Mouse (Mus musculus) limb, embryonic 15.5 days (tissue): ENCODE data around the gene Ncan. TPM values are rescaled to one million over a fixed set of nuclear protein-coding genes. Genes with fewer than 3 reads are reported as not detected.

Experiments
- ATAC-seq: fragments of 200-750 bp; cut with Nextera tagmentation; 2 replicates; pipeline ENCODE4 v1.8.0; 2017; ENCODE audit warnings: low read depth, moderate TSS enrichment; ENCODE audit not compliant: insufficient number of reproducible peaks, low FRiP score, low TSS enrichment
- H3K27ac ChIP-seq: fragments of 300-500 bp; sonication (generic); 2 replicates; pipeline ENCODE4 v1.5.1; 2015; ENCODE audit warnings: moderate library complexity, mild to moderate bottlenecking, inconsistent platforms
- H3K27me3 ChIP-seq: fragments of 300-500 bp; sonication (generic); 2 replicates; pipeline ENCODE4 v1.6.1; 2015; ENCODE audit warnings: inconsistent platforms
- H3K36me3 ChIP-seq: fragments of 300-500 bp; sonication (generic); 2 replicates; pipeline ENCODE4 v1.6.1; 2015; ENCODE audit warnings: inconsistent platforms
- H3K4me1 ChIP-seq: fragments of 300-500 bp; sonication (generic); 2 replicates; pipeline ENCODE4 v1.6.1; 2015; ENCODE audit warnings: inconsistent platforms
- H3K4me2 ChIP-seq: fragments of 300-500 bp; sonication (generic); 2 replicates; pipeline ENCODE4 v1.6.1; 2015; ENCODE audit warnings: mild to moderate bottlenecking, inconsistent platforms
- H3K4me3 ChIP-seq: fragments of 300-500 bp; sonication (generic); 2 replicates; pipeline ENCODE4 v1.5.1; 2015; ENCODE audit warnings: mild to moderate bottlenecking, inconsistent platforms
- H3K9ac ChIP-seq: fragments of 300-500 bp; sonication (generic); 2 replicates; pipeline ENCODE4 v1.6.1; 2015; ENCODE audit warnings: inconsistent platforms
- H3K9me3 ChIP-seq: fragments of 300-500 bp; sonication (generic); 2 replicates; pipeline ENCODE4 v1.6.1; 2016; ENCODE audit warnings: inconsistent platforms
- WGBS: fragments of 180-500 bp; shearing (Covaris S2); methylation state at CpG from one replicate; pipeline ENCODE4 v1.1.7; 2015; 5-methylcytosine and 5-hydroxymethylcytosine counted together
- polyA plus RNA-seq: library from polyadenylated mRNA; unstranded; fragments of >200 nt; fragmentation: Nextera tagmentation; extraction: Ambion mirVana; gene quantifications from 2 replicates; pipeline ENCODE4 v1.2.1, GENCODE M21; 2015

Gene Ncan
- polyA plus RNA-seq = 0.35 and 0.50 TPM in 2 replicates

DNA sequence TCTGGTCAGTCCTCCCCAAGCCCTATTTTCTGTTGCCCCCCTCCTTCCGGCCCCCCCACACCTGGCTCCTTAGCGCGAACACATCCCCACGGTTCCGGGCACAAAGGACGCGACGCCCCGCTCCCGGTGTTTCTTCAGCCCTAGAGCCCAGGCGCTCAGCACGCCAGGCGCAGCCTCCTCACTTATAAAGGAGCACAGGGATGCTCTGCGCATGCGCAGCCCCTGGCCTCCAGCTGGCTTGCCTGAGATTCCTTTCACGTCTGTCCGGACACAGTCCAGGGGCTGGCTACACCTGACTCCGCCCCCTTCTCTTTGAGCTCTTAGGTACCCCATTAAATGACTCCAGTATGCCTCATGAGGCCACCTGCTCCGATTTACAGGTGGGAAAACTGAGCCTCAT is at the start of gene Ncan:
Gene Ncan (minus strand): TSS at position 207 of the 400 bp plus-strand sequence.
- WGBS = 1% methylated on average over 19 of the region's 19 CpGs
- peak within 1 kb of the TSS; percentile 7; the same call in 1 of the 2 replicates for H3K4me3 ChIP-seq
- peaks cover 6% of the 10 kb centered on the region for H3K4me1 ChIP-seq
- H3K9ac ChIP-seq = no peak within 1 kb of the TSS
- H3K36me3 ChIP-seq = no peaks in the 10 kb centered on the region
- H3K27me3 ChIP-seq = peaks cover 57% of the 10 kb centered on the region
- H3K9me3 ChIP-seq = no peaks in the 10 kb centered on the region
- peak within 1 kb of the TSS; percentile 37 for H3K4me2 ChIP-seq
- H3K27ac ChIP-seq = no peak within 1 kb of the TSS
- ATAC-seq = peak; percentile 42; the same call in 1 of the 2 replicates

DNA sequence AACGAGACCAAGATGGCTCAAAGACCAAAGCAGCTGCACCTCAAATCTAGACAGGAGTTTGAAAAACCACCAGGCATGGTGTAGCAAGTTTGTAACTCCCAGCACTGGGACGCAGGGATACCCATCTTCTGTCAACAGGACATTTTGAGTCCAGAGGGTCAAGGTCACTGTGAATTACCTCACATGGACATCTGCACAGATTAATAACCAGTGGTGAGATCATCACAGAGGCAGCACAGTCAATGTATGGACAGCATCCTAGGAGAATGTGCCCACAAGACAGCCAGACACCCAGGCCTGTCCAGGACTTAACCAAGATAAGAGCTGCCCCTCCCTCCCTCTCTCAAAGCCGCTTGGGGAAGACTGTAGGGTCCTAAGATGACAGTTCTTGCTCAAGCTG is 49.4 kb upstream of the Ncan start:
- Histone ChIP-seq H3K4me1 (peaks cover 31% of the 10 kb centered on the region), H3K27ac (no peak overlapping the region), H3K9me3 (no peaks in the 10 kb centered on the region), H3K9ac (no peak overlapping the region), H3K4me3 (no peak overlapping the region), H3K4me2 (no peak overlapping the region), H3K27me3 (peaks cover 14% of the 10 kb centered on the region), H3K36me3 (peaks cover 4% of the 10 kb centered on the region; the same call in 1 of the 2 replicates)
- 82% methylated on average over 3 of the region's 3 CpGs for WGBS
- no peak for ATAC-seq

DNA sequence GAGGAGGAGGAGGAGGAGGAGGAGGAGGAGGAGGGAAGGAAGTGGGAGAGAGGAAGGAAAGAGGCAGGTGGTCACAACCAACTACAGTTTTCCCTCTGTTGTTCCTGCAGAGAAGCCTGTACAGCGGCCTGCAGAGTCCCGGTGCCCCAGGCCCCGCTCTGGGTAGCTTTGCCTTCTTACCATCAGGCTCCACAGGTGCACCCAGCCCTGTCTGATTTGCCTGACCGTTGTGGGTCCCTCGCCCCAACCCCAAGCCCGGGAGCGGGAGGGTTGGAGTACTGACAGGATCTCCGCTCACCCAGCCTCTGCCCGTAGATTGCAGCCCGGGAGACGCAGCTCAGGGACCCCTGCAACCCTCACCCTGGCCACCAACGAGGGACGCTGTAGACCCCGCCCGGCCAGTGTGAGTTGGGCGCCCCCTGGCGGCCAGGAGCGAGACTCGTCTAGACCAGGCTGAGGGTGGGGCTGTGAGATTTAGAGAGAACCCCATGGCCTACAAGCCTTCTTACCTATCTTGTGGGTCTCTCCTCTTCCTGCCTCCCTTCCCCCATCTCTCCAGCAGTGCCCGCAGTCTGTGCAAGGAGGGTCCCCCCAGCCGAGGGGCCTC is 45.9 kb upstream of the Ncan start:
- no peak overlapping the region for H3K27ac ChIP-seq
- H3K4me2 ChIP-seq = peak overlapping the region; percentile 51
- H3K36me3 ChIP-seq = no peaks in the 10 kb centered on the region
- peak overlapping the region; percentile 25 for H3K4me3 ChIP-seq
- 3% methylated on average over 21 of the region's 21 CpGs for WGBS
- peak; percentile 70; the same call in 1 of the 2 replicates for ATAC-seq
- peaks cover 10% of the 10 kb centered on the region; the same call in 1 of the 2 replicates for H3K4me1 ChIP-seq
- H3K27me3 ChIP-seq = peaks cover 23% of the 10 kb centered on the region
- H3K9me3 ChIP-seq = no peaks in the 10 kb centered on the region
- no peak overlapping the region for H3K9ac ChIP-seq

DNA sequence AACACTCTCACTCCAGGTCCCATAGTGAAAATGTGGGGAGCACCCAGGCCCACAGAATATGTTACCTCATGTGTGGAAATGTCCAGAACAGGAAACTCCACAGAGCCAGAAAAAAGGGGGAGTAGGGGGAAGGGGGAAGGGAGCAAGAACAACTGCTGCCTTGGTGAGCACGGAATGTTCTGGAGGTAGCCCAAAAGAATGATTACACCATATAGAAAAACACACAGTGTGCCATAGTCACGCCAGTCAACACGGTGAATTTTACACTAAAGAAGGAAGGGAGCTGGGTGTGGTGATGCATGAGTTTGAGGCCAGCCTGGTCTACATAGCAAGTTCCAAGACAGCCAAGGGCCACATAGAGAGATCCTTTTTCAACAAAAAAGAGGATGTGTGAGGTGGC is 42.6 kb upstream of the Ncan start:
- ATAC-seq = no peak
- peaks cover 23% of the 10 kb centered on the region for H3K27me3 ChIP-seq
- H3K4me2 ChIP-seq = no peak overlapping the region
- no peaks in the 10 kb centered on the region for H3K9me3 ChIP-seq
- H3K4me1 ChIP-seq = peaks cover 13% of the 10 kb centered on the region
- WGBS = 70% methylated on average over 3 of the region's 3 CpGs
- H3K4me3 ChIP-seq = no peak overlapping the region
- no peak overlapping the region for H3K9ac ChIP-seq
- H3K36me3 ChIP-seq = no peaks in the 10 kb centered on the region
- H3K27ac ChIP-seq = no peak overlapping the region

DNA sequence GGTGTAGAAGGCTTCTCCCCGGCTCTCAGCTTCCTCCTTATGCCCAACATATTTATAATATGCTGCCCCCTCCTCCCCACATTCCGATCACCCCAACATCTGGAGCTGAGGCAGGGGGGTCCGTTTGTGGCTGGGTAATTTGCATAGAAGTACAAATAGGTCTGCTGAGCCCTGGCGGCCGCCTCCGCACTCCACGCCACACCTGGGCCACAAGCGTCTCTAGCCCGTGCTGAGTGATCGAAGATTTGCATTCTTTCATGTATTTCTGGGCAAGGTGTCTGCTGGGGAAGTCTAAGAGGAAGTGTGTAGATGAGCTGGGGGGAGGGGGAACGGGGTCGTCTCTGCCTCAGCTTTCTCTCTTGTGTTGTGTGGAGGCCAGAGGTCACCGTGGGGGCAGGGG is 39.3 kb upstream of the Ncan start:
- no peak overlapping the region for H3K27ac ChIP-seq
- WGBS = 64% methylated on average over 13 of the region's 13 CpGs
- H3K4me2 ChIP-seq = no peak overlapping the region

DNA sequence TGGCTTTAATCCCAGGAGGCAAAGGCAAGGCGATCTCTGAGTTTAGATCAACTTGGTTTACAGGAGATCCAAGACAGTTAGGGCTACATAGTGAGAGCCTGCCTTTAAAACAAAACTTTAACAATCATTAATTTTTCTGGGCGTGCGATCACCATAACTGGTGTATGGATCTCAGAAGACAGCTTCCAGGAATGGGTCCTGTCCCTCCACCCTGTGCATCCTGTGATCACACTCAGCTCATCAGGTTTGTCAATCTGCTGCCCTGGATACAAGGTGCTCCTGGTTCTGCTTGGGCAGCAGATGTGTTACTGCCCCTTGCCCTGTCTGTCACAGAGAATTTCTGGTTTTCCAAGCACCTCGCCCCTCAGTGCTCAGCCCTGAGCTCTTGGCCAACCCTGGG is 38.5 kb upstream of the Ncan start:
- no peak overlapping the region for H3K4me2 ChIP-seq
- no peaks in the 10 kb centered on the region for H3K9me3 ChIP-seq
- no peak for ATAC-seq
- H3K27me3 ChIP-seq = peaks cover 5% of the 10 kb centered on the region; the same call in 1 of the 2 replicates
- no peak overlapping the region for H3K4me3 ChIP-seq
- 79% methylated on average over 4 of the region's 4 CpGs for WGBS
- H3K36me3 ChIP-seq = no peaks in the 10 kb centered on the region
- no peak overlapping the region for H3K27ac ChIP-seq
- peaks cover 14% of the 10 kb centered on the region for H3K4me1 ChIP-seq
- no peak overlapping the region for H3K9ac ChIP-seq

More for the DNA sequence above, 39.3 kb upstream of the Ncan start:
- Histone ChIP-seq H3K9me3 (no peaks in the 10 kb centered on the region), H3K27me3 (peaks cover 8% of the 10 kb centered on the region), H3K36me3 (no peaks in the 10 kb centered on the region), H3K4me1 (peaks cover 14% of the 10 kb centered on the region), H3K9ac (no peak overlapping the region), H3K4me3 (no peak overlapping the region)
- no peak for ATAC-seq

DNA sequence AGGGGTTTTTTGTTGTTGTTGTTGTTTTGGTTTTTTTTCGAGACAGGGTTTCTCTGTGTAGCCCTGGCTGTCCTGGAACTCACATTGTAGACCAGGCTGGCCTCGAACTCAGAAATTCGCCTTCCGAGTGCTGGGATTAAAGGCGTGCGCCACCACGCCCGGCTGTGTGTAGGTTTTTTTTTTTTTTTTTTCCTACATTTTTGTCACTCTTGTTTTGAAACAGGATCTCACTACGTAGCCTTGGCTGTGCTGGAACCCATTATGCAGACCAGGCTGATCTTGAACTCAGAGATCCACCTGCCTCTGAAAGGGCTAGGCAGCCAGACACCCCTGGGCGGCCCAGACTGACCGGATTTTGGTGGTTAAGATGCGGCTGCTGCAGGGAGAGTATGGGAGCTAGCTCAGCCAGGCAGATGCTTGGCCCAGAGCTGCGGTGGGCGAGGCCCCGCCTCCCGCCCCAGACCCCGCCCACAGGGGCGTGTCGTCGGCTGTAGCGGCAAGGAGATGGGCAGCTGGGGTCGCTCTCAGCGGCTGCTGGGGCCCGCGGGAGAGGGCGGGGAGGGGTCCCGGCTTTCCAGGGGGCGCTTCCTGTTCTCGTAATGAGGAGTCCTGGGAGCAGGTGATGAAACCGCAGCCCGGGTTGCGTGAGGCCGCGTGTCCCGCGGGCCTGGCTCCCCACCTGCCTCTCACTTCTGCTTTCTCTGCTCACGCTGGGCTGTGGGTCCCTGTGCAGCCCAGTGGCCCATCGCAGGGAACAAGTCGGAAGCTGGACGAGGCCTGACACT is 37.6 kb upstream of the Ncan start:
- Histone ChIP-seq H3K4me2 (peak overlapping the region; percentile 82), H3K9ac (no peak overlapping the region), H3K27me3 (no peaks in the 10 kb centered on the region; the same call in 1 of the 2 replicates), H3K9me3 (no peaks in the 10 kb centered on the region), H3K36me3 (no peaks in the 10 kb centered on the region), H3K4me1 (peaks cover 14% of the 10 kb centered on the region), H3K4me3 (peak overlapping the region; percentile 51), H3K27ac (no peak overlapping the region)
- peak; percentile 84 for ATAC-seq
- 10% methylated on average over 35 of the region's 40 CpGs for WGBS

DNA sequence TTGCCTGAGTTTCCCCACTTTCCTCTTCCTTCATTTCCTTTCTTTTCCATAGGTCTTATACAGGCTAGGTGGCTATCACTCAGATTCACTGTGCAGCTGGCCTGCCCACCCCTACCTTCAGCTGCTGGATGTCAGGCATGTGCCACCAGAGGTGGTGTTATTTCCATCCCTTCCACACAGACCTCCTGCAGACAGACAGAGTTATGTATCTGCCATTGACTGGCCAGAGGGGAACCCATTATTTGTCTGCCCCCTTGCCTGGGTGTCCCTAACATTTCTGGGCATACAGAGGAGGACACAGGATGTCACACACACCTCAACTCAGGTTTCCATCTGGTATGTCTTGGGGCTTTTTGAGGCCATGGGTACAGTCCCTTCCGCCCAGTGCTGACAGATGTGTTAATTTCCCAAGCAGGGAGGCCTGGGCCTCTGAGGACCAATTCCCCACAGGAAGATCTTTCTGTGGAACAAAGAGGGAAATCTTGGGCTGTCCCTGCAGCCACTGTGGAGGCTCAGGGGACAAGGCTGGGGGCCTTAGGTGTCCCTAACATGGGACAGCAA is 36.6 kb upstream of the Ncan start:
- Histone ChIP-seq H3K9ac (no peak overlapping the region), H3K4me3 (no peak overlapping the region), H3K9me3 (no peaks in the 10 kb centered on the region), H3K27ac (no peak overlapping the region), H3K27me3 (no peaks in the 10 kb centered on the region; the same call in 1 of the 2 replicates), H3K4me1 (peaks cover 20% of the 10 kb centered on the region), H3K4me2 (no peak overlapping the region), H3K36me3 (no peaks in the 10 kb centered on the region)
- WGBS = 94% methylated on average over 1 of the region's 1 CpGs
- no peak for ATAC-seq

DNA sequence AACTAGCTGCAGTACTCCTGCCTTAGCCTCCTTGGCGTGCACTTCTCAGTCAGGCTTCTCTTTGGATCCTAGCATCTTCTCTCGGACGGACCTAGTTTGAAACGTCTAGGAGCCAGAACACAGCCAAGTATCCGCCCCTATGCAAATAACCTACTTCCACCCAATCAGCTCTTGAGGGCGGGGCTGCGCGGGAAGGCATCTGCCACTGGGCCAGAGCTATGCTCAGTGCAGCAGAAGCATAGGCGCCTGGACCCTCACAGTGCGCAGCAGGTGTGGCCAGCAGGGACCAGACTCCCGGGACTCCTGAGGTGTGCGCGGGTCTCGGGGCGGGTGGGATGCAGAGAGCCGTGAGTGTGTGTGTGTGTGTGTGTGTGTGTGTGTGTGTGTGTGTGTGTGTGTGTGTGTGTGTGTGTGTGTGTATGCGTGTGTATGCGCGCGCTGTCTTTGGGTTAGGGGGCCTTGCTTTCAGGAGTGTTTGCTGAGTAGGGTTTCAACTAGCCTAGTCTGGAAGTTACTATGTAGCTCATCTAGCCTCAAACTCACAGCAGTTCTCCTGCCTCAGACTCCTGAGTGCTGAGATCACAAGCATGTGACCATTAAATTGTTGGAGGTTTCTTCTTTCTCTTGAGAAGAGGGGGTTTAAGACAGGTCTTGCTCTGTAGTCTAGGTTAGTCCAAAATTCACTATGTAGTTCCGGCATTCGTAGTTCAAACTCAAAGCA is 32.0 kb upstream of the Ncan start:
- WGBS = 12% methylated on average over 22 of the region's 22 CpGs
- ATAC-seq = peak; percentile 85
- Histone ChIP-seq H3K27ac (no peak overlapping the region; the same call in 1 of the 2 replicates), H3K4me2 (peak overlapping the region; percentile 38), H3K9ac (no peak overlapping the region), H3K9me3 (no peaks in the 10 kb centered on the region), H3K4me1 (peaks cover 15% of the 10 kb centered on the region), H3K27me3 (no peaks in the 10 kb centered on the region; the same call in 1 of the 2 replicates), H3K4me3 (peak overlapping the region; percentile 16; the same call in 1 of the 2 replicates), H3K36me3 (peaks cover under 1% of the 10 kb centered on the region; the same call in 1 of the 2 replicates)

DNA sequence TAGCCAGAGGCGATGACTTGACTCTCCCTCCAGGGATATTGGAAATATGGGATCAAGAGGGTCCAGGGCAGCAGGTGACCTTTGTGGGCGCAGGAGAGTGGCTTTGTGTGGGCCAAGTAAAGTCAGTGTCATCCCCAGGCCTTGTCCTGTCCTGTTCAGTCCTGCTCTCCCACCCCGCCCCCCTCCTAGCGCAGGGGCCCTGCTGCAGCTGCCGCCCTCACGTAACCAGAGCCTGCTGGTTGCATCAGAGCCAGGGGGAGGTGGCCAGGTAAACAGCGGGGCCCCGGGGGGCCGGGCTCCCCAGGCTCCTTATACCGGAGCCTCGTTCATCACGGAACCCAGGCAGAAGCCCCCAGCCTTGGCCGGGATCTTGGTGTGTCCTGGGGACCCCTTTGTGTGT is 29.5 kb upstream of the Ncan start:
- no peak overlapping the region for H3K4me3 ChIP-seq
- H3K36me3 ChIP-seq = peaks cover 26% of the 10 kb centered on the region
- no peaks in the 10 kb centered on the region; the same call in 1 of the 2 replicates for H3K27me3 ChIP-seq
- WGBS = 15% methylated on average over 13 of the region's 13 CpGs
- H3K4me2 ChIP-seq = peak overlapping the region; percentile 11; the same call in 1 of the 2 replicates
- no peak overlapping the region for H3K27ac ChIP-seq
- H3K9ac ChIP-seq = no peak overlapping the region
- H3K9me3 ChIP-seq = no peaks in the 10 kb centered on the region
- peaks cover 13% of the 10 kb centered on the region for H3K4me1 ChIP-seq
- ATAC-seq = no peak
